Mouse (Mus musculus) CH12.LX (cell line): ENCODE results near the gene Atp8a2. TPM values are rescaled to one million over a fixed set of nuclear protein-coding genes. Genes with fewer than 3 reads are reported as not detected.

Experiments
- DNase-seq: peaks from one replicate; pipeline ENCODE4 v3.0.0-alpha.2; 2013; ENCODE audit errors: extremely low read depth
- H3K27ac ChIP-seq: 2 replicates; pipeline ENCODE4 v1.5.1; 2012; ENCODE audit warnings: low read depth, mild to moderate bottlenecking, control low read depth, moderate library complexity; ENCODE audit not compliant: insufficient read depth
- H3K27me3 ChIP-seq: replicated peaks from 2 replicates; pipeline ENCODE3; 2012; ENCODE audit warnings: inconsistent platforms
- H3K36me3 ChIP-seq, 2 experiments: replicated peaks in 1 of 2; 2 replicates each; pipeline versions ENCODE3 to v1.6.1; 2012; ENCODE audit warnings: inconsistent platforms in 1 of 2, low read length in 1 of 2, mild to moderate bottlenecking in 1 of 2, mixed read lengths in 1 of 2, moderate library complexity in 1 of 2; ENCODE audit not compliant: control insufficient read depth in 1 of 2, insufficient read depth in 1 of 2
- H3K4me1 ChIP-seq, 2 experiments: 2 replicates each; pipeline ENCODE4 v1.6.1; 2012; ENCODE audit warnings: inconsistent platforms in 1 of 2, moderate library complexity in 1 of 2; ENCODE audit not compliant: insufficient read depth in 2 of 2, control insufficient read depth in 1 of 2
- H3K4me2 ChIP-seq: 2 replicates; pipeline ENCODE4 v1.6.1; 2012; ENCODE audit warnings: low read depth, mild to moderate bottlenecking, control low read depth; ENCODE audit not compliant: poor library complexity, insufficient read depth, severe bottlenecking
- H3K4me3 ChIP-seq, 3 experiments: fragments of 150-350 bp in 1 of 3; sonication (generic) in 1 of 3; replicated peaks in 1 of 3; 2 replicates each; pipeline versions ENCODE3 to v1.5.1; 2011 to 2012; ENCODE audit warnings: low read depth in 2 of 3, low read length in 2 of 3, mild to moderate bottlenecking in 2 of 3, moderate library complexity in 2 of 3, control low read depth in 1 of 3, improper control_type of control experiment in 1 of 3, inconsistent platforms in 1 of 3, mixed read lengths in 1 of 3; ENCODE audit not compliant: poor library complexity in 1 of 3
- H3K79me2 ChIP-seq: replicated peaks from 2 replicates; pipeline ENCODE4 v1.6.1; 2012; ENCODE audit warnings: mild to moderate bottlenecking, moderate library complexity; ENCODE audit not compliant: control insufficient read depth, poor library complexity, insufficient read depth, severe bottlenecking; ENCODE audit errors: extremely low read depth
- H3K9ac ChIP-seq: 2 replicates; pipeline ENCODE4 v1.6.1; 2012; ENCODE audit warnings: low read depth, mild to moderate bottlenecking, control low read depth, moderate library complexity; ENCODE audit not compliant: insufficient read depth
- H3K9me3 ChIP-seq: replicated peaks from 2 replicates; pipeline ENCODE3; 2012; ENCODE audit warnings: low read length, inconsistent platforms, mixed read lengths
- BHLHE40 ChIP-seq: IDR thresholded peaks from 2 replicates; pipeline ENCODE4 v1.6.1; 2011; ENCODE audit warnings: mild to moderate bottlenecking, low read depth, low read length, improper control_type of control experiment
- CHD1 ChIP-seq: IDR thresholded peaks from 2 replicates; pipeline ENCODE4 v1.6.1; 2012; ENCODE audit warnings: low read depth, low read length, improper control_type of control experiment, inconsistent platforms
- CTCF ChIP-seq, 2 experiments: IDR thresholded peaks in 1 of 2; conservative IDR thresholded peaks in 1 of 2; 2 replicates each; pipeline ENCODE4 v1.5.1; 2011 to 2012; ENCODE audit warnings: low read depth in 2 of 2, low read length in 2 of 2, improper control_type of control experiment in 1 of 2, inconsistent platforms in 1 of 2, mild to moderate bottlenecking in 1 of 2, moderate library complexity in 1 of 2
- E2F4 ChIP-seq: IDR thresholded peaks from 2 replicates; pipeline ENCODE4 v1.6.1; 2011; ENCODE audit warnings: low read depth, low read length, improper control_type of control experiment; ENCODE audit not compliant: insufficient replicate concordance
- ELF1 ChIP-seq: IDR thresholded peaks from 2 replicates; pipeline ENCODE4 v1.6.1; 2014; ENCODE audit warnings: low read depth, mild to moderate bottlenecking, inconsistent platforms, low read length, improper control_type of control experiment
- EP300 ChIP-seq: IDR thresholded peaks from 2 replicates; pipeline ENCODE4 v1.6.1; 2011; ENCODE audit warnings: low read length, improper control_type of control experiment
- ETS1 ChIP-seq: conservative IDR thresholded peaks from 2 replicates; pipeline ENCODE4 v1.6.1; 2012; ENCODE audit warnings: low read depth, mild to moderate bottlenecking, inconsistent platforms, low read length, improper control_type of control experiment, moderate library complexity
- GABPA ChIP-seq: IDR thresholded peaks from 2 replicates; pipeline ENCODE4 v1.6.1; 2012; ENCODE audit warnings: low read depth, low read length, improper control_type of control experiment, inconsistent platforms; ENCODE audit not compliant: insufficient replicate concordance
- HCFC1 ChIP-seq: IDR thresholded peaks from 2 replicates; pipeline ENCODE4 v1.6.1; 2012; ENCODE audit warnings: low read depth, mild to moderate bottlenecking, inconsistent platforms, low read length, improper control_type of control experiment
- IRF4 ChIP-seq: IDR thresholded peaks from 2 replicates; pipeline ENCODE4 v1.6.1; 2014; ENCODE audit warnings: low read depth, mild to moderate bottlenecking, inconsistent platforms, low read length, improper control_type of control experiment
- JUN ChIP-seq: IDR thresholded peaks from 2 replicates; pipeline ENCODE4 v1.6.1; 2011; ENCODE audit warnings: low read depth, mild to moderate bottlenecking, low read length, improper control_type of control experiment, moderate library complexity; ENCODE audit not compliant: insufficient read depth
- JUND ChIP-seq: conservative IDR thresholded peaks from 2 replicates; pipeline ENCODE4 v1.6.1; 2011; ENCODE audit warnings: low read depth, low read length, improper control_type of control experiment
- MAFK ChIP-seq: IDR thresholded peaks from 2 replicates; pipeline ENCODE4 v1.6.1; 2011; ENCODE audit warnings: low read length, improper control_type of control experiment; ENCODE audit not compliant: insufficient replicate concordance
- MAX ChIP-seq: IDR thresholded peaks from 2 replicates; pipeline ENCODE4 v1.6.1; 2011; ENCODE audit warnings: low read length, improper control_type of control experiment
- MAZ ChIP-seq: IDR thresholded peaks from 2 replicates; pipeline ENCODE4 v1.6.1; 2012; ENCODE audit warnings: low read depth, mild to moderate bottlenecking, inconsistent platforms, low read length, improper control_type of control experiment, moderate library complexity
- MEF2A ChIP-seq: IDR thresholded peaks from 2 replicates; pipeline ENCODE4 v1.6.1; 2014; ENCODE audit warnings: low read depth, mild to moderate bottlenecking, inconsistent platforms, low read length, improper control_type of control experiment, borderline replicate concordance
- MXI1 ChIP-seq: IDR thresholded peaks from 2 replicates; pipeline ENCODE4 v1.6.1; 2011; ENCODE audit warnings: mild to moderate bottlenecking, low read depth, low read length, improper control_type of control experiment
- NRF1 ChIP-seq: IDR thresholded peaks from 2 replicates; pipeline ENCODE4 v1.6.1; 2014; ENCODE audit warnings: low read depth, mild to moderate bottlenecking, inconsistent platforms, low read length, improper control_type of control experiment, moderate library complexity
- PAX5 ChIP-seq: IDR thresholded peaks from 2 replicates; pipeline ENCODE4 v1.6.1; 2012; ENCODE audit warnings: low read length, inconsistent platforms, mixed read lengths
- POLR2AphosphoS2 ChIP-seq: IDR thresholded peaks from 2 replicates; pipeline ENCODE4 v1.6.1; 2011; ENCODE audit warnings: low read depth, low read length, improper control_type of control experiment
- RAD21 ChIP-seq: IDR thresholded peaks from 2 replicates; pipeline ENCODE4 v1.6.1; 2011; ENCODE audit warnings: low read depth, mild to moderate bottlenecking, low read length, improper control_type of control experiment, moderate library complexity
- RCOR1 ChIP-seq: conservative IDR thresholded peaks from 2 replicates; pipeline ENCODE4 v1.6.1; 2012; ENCODE audit warnings: low read depth, mild to moderate bottlenecking, inconsistent platforms, low read length, improper control_type of control experiment
- SIN3A ChIP-seq: IDR thresholded peaks from 2 replicates; pipeline ENCODE4 v1.6.1; 2012; ENCODE audit warnings: low read length, improper control_type of control experiment, inconsistent platforms
- SMC3 ChIP-seq: IDR thresholded peaks from 2 replicates; pipeline ENCODE4 v1.6.1; 2011; ENCODE audit warnings: low read depth, low read length, improper control_type of control experiment
- TCF12 ChIP-seq: IDR thresholded peaks from 2 replicates; pipeline ENCODE4 v1.6.1; 2014; ENCODE audit warnings: low read depth, mild to moderate bottlenecking, inconsistent platforms, low read length, improper control_type of control experiment
- UBTF ChIP-seq: IDR thresholded peaks from 2 replicates; pipeline ENCODE4 v1.6.1; 2012; ENCODE audit warnings: low read depth, mild to moderate bottlenecking, inconsistent platforms, low read length, improper control_type of control experiment, moderate library complexity
- USF1 ChIP-seq: IDR thresholded peaks from 2 replicates; pipeline ENCODE4 v1.6.1; 2014; ENCODE audit warnings: low read depth, mild to moderate bottlenecking, inconsistent platforms, low read length, improper control_type of control experiment
- ZKSCAN1 ChIP-seq: IDR thresholded peaks from 2 replicates; pipeline ENCODE4 v1.6.1; 2012; ENCODE audit warnings: low read depth, inconsistent platforms, low read length, improper control_type of control experiment, borderline replicate concordance
- ZMIZ1 ChIP-seq: IDR thresholded peaks from 2 replicates; pipeline ENCODE4 v1.6.1; 2012; ENCODE audit warnings: low read depth, mild to moderate bottlenecking, inconsistent platforms, low read length, improper control_type of control experiment
- dilution Hi-C: fragments of 300-500 bp; cut with MboI; formaldehyde crosslinking; loops from 2 replicates; pipeline ENCODE4 v1.14.3; 2020; ENCODE audit warnings: low sequenced_read_pairs; ENCODE audit not compliant: extremely low pct_unique_long_range_greater_than_20kb, extremely low pct_ligation_motif_present
- in situ Hi-C: fragments of 300-500 bp; cut with MboI; formaldehyde crosslinking; loops from 3 replicates; pipeline ENCODE4 v1.14.3; 2019; ENCODE audit warnings: low sequenced_read_pairs, low pct_ligation_motif_present, low pct_unique_long_range_greater_than_20kb, mixed read lengths
- polyA plus RNA-seq: library from polyadenylated mRNA; unstranded; fragments of >175 nt; gene quantifications from 2 replicates; pipeline ENCODE4 v1.2.1, GENCODE M21; 2012; ENCODE audit warnings: low read depth; ENCODE audit not compliant: insufficient read length
- total RNA-seq, 2 experiments: library from RNA; depleted of rRNA; stranded (reverse); fragments of 300-350 nt in 1 of 2; fragments of >200 nt in 1 of 2; gene quantifications; 2 replicates each; pipeline ENCODE4 v1.2.3; 2012 to 2014

The Atp8a2 gene
- total and polyA plus RNA-seq, 3 experiments = 0.15 to 0.29 (median 0.21) TPM

DNA sequence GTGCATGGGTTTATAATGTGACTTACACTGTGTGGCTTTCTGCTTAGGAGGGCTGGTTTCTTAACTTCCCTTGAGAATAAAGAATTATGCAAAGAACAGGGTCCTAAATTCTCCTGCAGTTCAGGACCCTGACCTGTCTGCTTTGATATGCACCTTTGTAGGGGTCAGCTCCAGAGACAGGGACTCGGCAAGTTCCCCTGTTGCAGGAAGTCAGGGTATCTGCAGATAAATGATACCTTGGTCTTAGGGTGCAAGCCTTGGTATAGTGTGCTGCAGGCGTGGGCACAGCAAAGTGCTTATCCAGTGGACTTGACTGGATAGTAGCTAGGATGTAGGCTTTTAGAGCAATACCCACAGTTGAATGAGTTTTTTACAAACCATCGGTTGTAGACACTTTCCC is 552.1 kb downstream of the Atp8a2 start:
- Histone ChIP-seq H3K9ac (no peak overlapping the region), H3K79me2 (no peaks in the 10 kb centered on the region)
- no peak for TF ChIP-seq MEF2A
- no peak for TF ChIP-seq ZMIZ1
- TF ChIP-seq NRF1 = no peak
- no peak for TF ChIP-seq RAD21
- TF ChIP-seq JUN = no peak
- TF ChIP-seq PAX5 = no peak
- no peak for TF ChIP-seq IRF4
- no peak for TF ChIP-seq HCFC1
- TF ChIP-seq ZKSCAN1 = no peak
- no peak for TF ChIP-seq RCOR1
- TF ChIP-seq POLR2AphosphoS2 = no peak
- TF ChIP-seq MXI1 = no peak
- TF ChIP-seq, all 38 proteins: peak for 0
- H3K36me3 ChIP-seq = no peaks in the 10 kb centered on the region
- no peak overlapping the region for H3K27ac ChIP-seq
- dilution Hi-C loops (no loop called here), in situ Hi-C loops (no loop called here)
- H3K4me1 ChIP-seq = peaks cover 12 to 14% of the 10 kb centered on the region in 2 experiments; a peak in 3 of 4 replicates
- no peaks in the 10 kb centered on the region for H3K9me3 ChIP-seq
- H3K4me2 ChIP-seq = no peak overlapping the region
- H3K4me3 ChIP-seq = no peak overlapping the region
- DNase-seq = no peak
- H3K27me3 ChIP-seq = no peaks in the 10 kb centered on the region

DNA sequence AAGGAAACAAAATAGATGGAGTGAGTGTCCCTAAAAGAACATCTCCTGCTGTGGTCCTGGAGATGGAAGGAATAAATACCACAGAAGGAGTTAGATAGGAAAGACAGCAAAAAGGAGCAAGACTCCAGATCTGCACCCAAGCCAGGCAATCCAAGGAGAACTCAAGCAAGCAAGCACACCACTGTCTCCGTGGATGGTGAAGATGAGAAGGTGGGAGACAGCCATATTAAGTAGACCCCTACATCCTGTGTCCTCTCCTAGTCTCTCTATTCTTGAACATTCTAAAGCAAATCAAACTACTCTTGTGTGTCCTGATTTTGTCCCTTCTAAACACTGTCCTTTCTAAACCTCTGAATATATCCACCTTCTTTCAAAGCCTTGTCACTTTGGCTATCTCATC is 552.8 kb downstream of the Atp8a2 start:
- no peak for DNase-seq
- in situ Hi-C loops = no loop called here
- no peaks in the 10 kb centered on the region for H3K36me3 ChIP-seq
- TF ChIP-seq SIN3A (no peak), ELF1 (no peak), MEF2A (no peak), MAX (no peak), E2F4 (no peak), RCOR1 (no peak), CHD1 (no peak), ETS1 (no peak), BHLHE40 (no peak), EP300 (no peak), TCF12 (no peak), MAFK (no peak), GABPA (no peak), USF1 (no peak), SMC3 (no peak), UBTF (no peak), MAZ (no peak), NRF1 (no peak), CTCF (conservative IDR thresholded peaks at IDR 0.05 in 1 of 2, IDR thresholded peaks at IDR 0.05 in 1 of 2; ENCODE audit: low read depth in 2 of 2, low read length in 2 of 2) (no peak), JUND (no peak)
- H3K9ac ChIP-seq = no peak overlapping the region
- H3K27me3 ChIP-seq = no peaks in the 10 kb centered on the region
- H3K4me2 ChIP-seq = no peak overlapping the region
- no peak overlapping the region for H3K4me3 ChIP-seq
- H3K79me2 ChIP-seq = no peaks in the 10 kb centered on the region
- H3K9me3 ChIP-seq = no peaks in the 10 kb centered on the region
- peaks cover 12 to 14% of the 10 kb centered on the region in 2 experiments; a peak in 3 of 4 replicates for H3K4me1 ChIP-seq
- no peak overlapping the region for H3K27ac ChIP-seq
- dilution Hi-C loops = no loop called here
